Mouse (Mus musculus): ENCODE measurements at regions not wholly inside any gene's neighbourhood (a gene's known extent, or its start where the extent isn't known, plus 50 kb on each side); places are given as distances from the start of the nearest gene placed in this dataset.

DNA sequence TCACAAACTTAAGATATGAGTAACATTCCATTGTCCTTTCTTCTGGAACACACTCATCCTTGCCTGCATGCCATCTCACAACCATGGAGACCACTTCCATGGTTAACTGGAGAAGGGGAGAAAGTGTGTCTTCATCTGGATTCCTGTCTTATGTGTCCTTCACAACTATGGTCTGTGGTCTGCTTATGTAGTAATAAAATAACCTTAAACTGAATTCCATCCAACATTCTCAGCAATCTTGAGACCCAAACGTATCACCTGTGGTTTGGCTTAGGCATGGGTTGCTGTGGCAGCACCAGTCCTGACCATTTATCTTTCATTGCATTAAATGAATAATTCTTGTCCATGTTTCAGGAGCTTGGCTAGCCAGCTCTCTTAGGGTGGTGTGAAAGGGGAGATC lies 1186.3 kb downstream of the Gsdmc2 start:
- TF ChIP-seq ZNF384 (IDR thresholded peaks at IDR 0.05; ENCODE audit: low read depth, low read length), result no peak
- TF ChIP-seq CHD2 (IDR thresholded peaks at IDR 0.05; ENCODE audit: low read depth, low read length), result no peak

Data from ES-E14 (cell line).